Mouse (Mus musculus): ENCODE results near the gene Cplx2.

GRCm38 (mm10) chr13:54420226-54420625 is 49.1 kb downstream of the Cplx2 start:
- TF ChIP-seq CTCF (IDR thresholded peaks at IDR 0.05; ENCODE audit: borderline replicate concordance, extremely low read depth, insufficient read depth, insufficient read length) = no peak
- TF ChIP-seq POLR2A (IDR thresholded peaks at IDR 0.05; ENCODE audit: borderline replicate concordance, extremely low read depth, insufficient read depth, insufficient read length, poor library complexity, severe bottlenecking) = no peak

All from brain, embryonic 14.5 days (tissue).